Mouse (Mus musculus): ENCODE measurements around the gene Gm3250. TPM values are rescaled to one million over a fixed set of nuclear protein-coding genes. Genes with fewer than 3 reads are reported as not detected.

The Gm3250 gene
- polyA plus RNA-seq, 1 experiment from 2014 or later, result not detected

DNA sequence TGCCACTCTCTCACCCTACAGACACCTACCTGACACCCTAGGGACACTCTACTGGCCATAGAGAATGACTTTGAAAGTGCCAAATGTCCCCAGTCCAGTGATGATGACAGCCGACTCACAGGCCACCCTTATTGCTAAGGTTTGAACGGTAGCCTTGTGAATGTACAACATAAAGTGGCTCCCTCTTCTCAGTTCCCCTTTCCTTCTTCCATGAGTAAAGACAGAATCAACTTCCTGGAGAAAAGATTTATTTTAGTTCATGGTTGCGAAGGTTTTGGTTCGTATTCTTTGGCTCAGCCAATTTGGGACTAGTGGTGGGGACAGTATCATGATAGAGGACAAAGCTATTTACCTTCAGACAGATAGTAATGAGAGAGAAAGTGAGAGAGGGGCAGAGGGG lies 43.4 kb downstream of the Gm3250 start:
- Histone ChIP-seq H3K36me3 (no peaks in the 10 kb centered on the region), H3K27ac (no peak overlapping the region), H3K27me3 (no peaks in the 10 kb centered on the region), H3K4me1 (peaks cover 10% of the 10 kb centered on the region), H3K9ac (no peak overlapping the region), H3K9me3 (peaks cover 11% of the 10 kb centered on the region; the same call in 1 of the 2 replicates), H3K4me3 (no peak overlapping the region), H3K4me2 (replicated peaks) (no peak overlapping the region)
- no peak for ATAC-seq (ENCODE audit: low FRiP score, low read depth)
- 74% methylated on average over 4 of the region's 4 CpGs for WGBS

DNA sequence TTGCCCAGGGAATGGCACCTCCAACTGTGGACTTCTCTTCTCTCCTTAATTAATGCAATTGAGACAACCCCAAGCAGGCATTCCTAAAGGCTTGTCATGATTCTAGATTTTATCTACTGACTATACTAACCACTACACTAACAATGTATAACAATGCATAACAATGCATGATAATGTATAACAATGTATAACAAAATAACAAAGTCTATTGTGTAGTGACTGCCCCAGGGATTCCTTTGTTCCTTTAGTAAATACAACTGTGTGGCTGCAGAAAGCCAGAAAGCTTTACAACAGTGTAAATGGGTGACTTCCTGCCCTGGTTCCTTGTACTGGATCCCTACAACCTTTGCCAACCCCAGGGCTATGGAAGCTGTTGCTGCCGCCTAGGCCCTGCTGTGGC lies 46.4 kb downstream of the Gm3250 start:
- no peak for ATAC-seq (ENCODE audit: low FRiP score, low read depth)
- Histone ChIP-seq H3K27me3 (no peaks in the 10 kb centered on the region), H3K27ac (no peak overlapping the region), H3K4me2 (replicated peaks) (no peak overlapping the region), H3K4me1 (no peaks in the 10 kb centered on the region), H3K4me3 (no peak overlapping the region), H3K36me3 (no peaks in the 10 kb centered on the region), H3K9me3 (peaks cover 12% of the 10 kb centered on the region; the same call in 1 of the 2 replicates), H3K9ac (no peak overlapping the region)
- 87% methylated on average over 1 of the region's 1 CpGs for WGBS

Other genes starting within 250 kb of the Gm3250 start
- gene Pttg1ip, start 200.8 kb downstream of the Gm3250 start, polyA plus RNA-seq (2015; fragmentation: Nextera tagmentation; extraction: Ambion mirVana), result 122 and 124 TPM in 2 replicates
- gene Sumo3, start 176.4 kb downstream of the Gm3250 start, polyA plus RNA-seq (2015; fragmentation: Nextera tagmentation; extraction: Ambion mirVana), result 389 and 422 TPM in 2 replicates
- 3.9 TPM in 1 of 2 replicates, not detected in the other for gene Gm49325, start 176.3 kb downstream of the Gm3250 start, polyA plus RNA-seq (2015; fragmentation: Nextera tagmentation; extraction: Ambion mirVana)
- gene Ube2g2, start 160.3 kb downstream of the Gm3250 start, polyA plus RNA-seq (2015; fragmentation: Nextera tagmentation; extraction: Ambion mirVana), result 89.3 and 96.0 TPM in 2 replicates
- 0.74 and 1.3 TPM in 2 replicates for gene Tspear, start 96.0 kb downstream of the Gm3250 start, polyA plus RNA-seq (2015; fragmentation: Nextera tagmentation; extraction: Ambion mirVana)
- gene Gm19402, start 91.8 kb downstream of the Gm3250 start, polyA plus RNA-seq (2015; fragmentation: Nextera tagmentation; extraction: Ambion mirVana), result not detected in 2 replicates
- not detected in 2 replicates for gene Gm9508, start 85.3 kb downstream of the Gm3250 start, polyA plus RNA-seq (2015; fragmentation: Nextera tagmentation; extraction: Ambion mirVana)
- not detected in 2 replicates for gene Gm10272, start 75.9 kb downstream of the Gm3250 start, polyA plus RNA-seq (2015; fragmentation: Nextera tagmentation; extraction: Ambion mirVana)
- gene Gm10024, start 71.1 kb downstream of the Gm3250 start, polyA plus RNA-seq (2015; fragmentation: Nextera tagmentation; extraction: Ambion mirVana), result 0.51 TPM in 1 of 2 replicates, not detected in the other
- not detected in 2 replicates for gene Gm10142, start 66.7 kb downstream of the Gm3250 start, polyA plus RNA-seq (2015; fragmentation: Nextera tagmentation; extraction: Ambion mirVana)
- gene Krtap12-1, start 61.9 kb downstream of the Gm3250 start, polyA plus RNA-seq (2015; fragmentation: Nextera tagmentation; extraction: Ambion mirVana), result 0.23 TPM in 1 of 2 replicates, not detected in the other
- not detected in 2 replicates for gene Gm10100, start 56.1 kb downstream of the Gm3250 start, polyA plus RNA-seq (2015; fragmentation: Nextera tagmentation; extraction: Ambion mirVana)
- gene Gm18596, start 39.9 kb downstream of the Gm3250 start, polyA plus RNA-seq (2015; fragmentation: Nextera tagmentation; extraction: Ambion mirVana), result not detected in 2 replicates
- gene Gm9736, start 31.2 kb downstream of the Gm3250 start, polyA plus RNA-seq (2015; fragmentation: Nextera tagmentation; extraction: Ambion mirVana), result not detected in 2 replicates
- gene Gm3233, start 22.9 kb downstream of the Gm3250 start, polyA plus RNA-seq (2015; fragmentation: Nextera tagmentation; extraction: Ambion mirVana), result not detected in 2 replicates
- not detected in 2 replicates for gene Gm3238, start 11.2 kb downstream of the Gm3250 start, polyA plus RNA-seq (2015; fragmentation: Nextera tagmentation; extraction: Ambion mirVana)
- gene Gm7138, start 5.6 kb downstream of the Gm3250 start, polyA plus RNA-seq (2015; fragmentation: Nextera tagmentation; extraction: Ambion mirVana), result not detected in 2 replicates
- not detected in 2 replicates for gene Gm7137, start 5.7 kb upstream of the Gm3250 start, polyA plus RNA-seq (2015; fragmentation: Nextera tagmentation; extraction: Ambion mirVana)
- not detected in 2 replicates for gene Gm9639, start 12.5 kb upstream of the Gm3250 start, polyA plus RNA-seq (2015; fragmentation: Nextera tagmentation; extraction: Ambion mirVana)
- not detected in 2 replicates for gene Gm19668, start 16.6 kb upstream of the Gm3250 start, polyA plus RNA-seq (2015; fragmentation: Nextera tagmentation; extraction: Ambion mirVana)
- not detected in 2 replicates for gene Gm9507, start 29.3 kb upstream of the Gm3250 start, polyA plus RNA-seq (2015; fragmentation: Nextera tagmentation; extraction: Ambion mirVana)
- not detected in 2 replicates for gene Gm2696, start 32.1 kb upstream of the Gm3250 start, polyA plus RNA-seq (2015; fragmentation: Nextera tagmentation; extraction: Ambion mirVana)
- not detected in 2 replicates for gene Krtap10-4, start 44.6 kb upstream of the Gm3250 start, polyA plus RNA-seq (2015; fragmentation: Nextera tagmentation; extraction: Ambion mirVana)
- not detected in 2 replicates for gene Krtap10-10, start 53.4 kb upstream of the Gm3250 start, polyA plus RNA-seq (2015; fragmentation: Nextera tagmentation; extraction: Ambion mirVana)
- not detected in 2 replicates for gene Gm36176, start 64.3 kb upstream of the Gm3250 start, polyA plus RNA-seq (2015; fragmentation: Nextera tagmentation; extraction: Ambion mirVana)
- not detected in 2 replicates for gene Gm10318, start 70.3 kb upstream of the Gm3250 start, polyA plus RNA-seq (2015; fragmentation: Nextera tagmentation; extraction: Ambion mirVana)
- gene Gm3285, start 79.4 kb upstream of the Gm3250 start, polyA plus RNA-seq (2015; fragmentation: Nextera tagmentation; extraction: Ambion mirVana), result not detected in 2 replicates
- 4.1 and 4.7 TPM in 2 replicates for gene Lrrc3, start 120.0 kb upstream of the Gm3250 start, polyA plus RNA-seq (2015; fragmentation: Nextera tagmentation; extraction: Ambion mirVana)
- gene Trpm2, start 188.0 kb upstream of the Gm3250 start, polyA plus RNA-seq (2015; fragmentation: Nextera tagmentation; extraction: Ambion mirVana), result 0.28 and 0.29 TPM in 2 replicates
- gene 1810043G02Rik, start 196.0 kb upstream of the Gm3250 start, polyA plus RNA-seq (2015; fragmentation: Nextera tagmentation; extraction: Ambion mirVana), result 30.6 and 31.1 TPM in 2 replicates
- 158 and 160 TPM in 2 replicates for gene Pfkl, start 227.5 kb upstream of the Gm3250 start, polyA plus RNA-seq (2015; fragmentation: Nextera tagmentation; extraction: Ambion mirVana)